Mouse (Mus musculus): ENCODE measurements around the gene Gins1. TPM values are rescaled to one million over a fixed set of nuclear protein-coding genes. Genes with fewer than 3 reads are reported as not detected.
A peak's percentile ranks its signal among the peaks of the same experiment; 100 is the strongest.

Gene Gins1
- 58.9 and 59.1 TPM in 2 replicates for polyA plus RNA-seq (2016; fragmentation: Nextera tagmentation; extraction: Ambion mirVana)

DNA sequence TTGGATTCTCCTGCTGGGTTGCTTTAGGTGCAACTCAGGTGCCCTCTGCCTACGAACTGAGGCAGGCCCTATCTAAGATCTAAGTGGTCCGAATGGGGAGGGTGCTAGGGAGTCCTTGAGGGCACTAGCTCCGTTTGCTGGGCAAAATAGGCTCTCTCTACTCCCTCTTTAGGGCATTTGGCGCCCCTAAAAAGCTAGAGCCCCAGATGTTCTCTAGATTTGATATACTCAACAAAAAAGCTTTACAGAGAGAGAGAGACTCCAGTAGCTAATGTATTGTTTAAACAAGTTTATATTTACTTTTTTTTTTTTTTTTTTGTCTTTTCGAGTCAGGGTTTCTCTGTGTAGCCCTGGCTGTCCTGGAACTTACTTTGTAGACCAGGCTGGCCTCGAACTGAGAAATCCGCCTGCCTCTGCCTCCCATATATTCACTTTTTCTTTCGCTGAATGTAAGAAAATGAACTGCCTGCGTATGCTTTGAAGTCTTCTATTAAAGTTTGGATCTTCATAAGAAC lies at the start of gene Gins1:
Gene Gins1, plus strand, starts transcription at position 465 of the 515 bp plus-strand sequence.
- Histone ChIP-seq H3K36me3 (peaks cover 6% of the 10 kb centered on the region; the same call in 1 of the 2 replicates), H3K4me2 (replicated peaks) (peak within 1 kb of the TSS; percentile 80), H3K4me1 (peaks cover 17% of the 10 kb centered on the region), H3K27ac (peak within 1 kb of the TSS; percentile 87), H3K9me3 (no peaks in the 10 kb centered on the region), H3K27me3 (no peaks in the 10 kb centered on the region), H3K4me3 (peak within 1 kb of the TSS; percentile 67), H3K9ac (peak within 1 kb of the TSS; percentile 82)
- WGBS, result 43% methylated on average over 9 of the region's 9 CpGs
- no peak for ATAC-seq (ENCODE audit: insufficient number of reproducible peaks, insufficient read depth, low FRiP score, low TSS enrichment)

DNA sequence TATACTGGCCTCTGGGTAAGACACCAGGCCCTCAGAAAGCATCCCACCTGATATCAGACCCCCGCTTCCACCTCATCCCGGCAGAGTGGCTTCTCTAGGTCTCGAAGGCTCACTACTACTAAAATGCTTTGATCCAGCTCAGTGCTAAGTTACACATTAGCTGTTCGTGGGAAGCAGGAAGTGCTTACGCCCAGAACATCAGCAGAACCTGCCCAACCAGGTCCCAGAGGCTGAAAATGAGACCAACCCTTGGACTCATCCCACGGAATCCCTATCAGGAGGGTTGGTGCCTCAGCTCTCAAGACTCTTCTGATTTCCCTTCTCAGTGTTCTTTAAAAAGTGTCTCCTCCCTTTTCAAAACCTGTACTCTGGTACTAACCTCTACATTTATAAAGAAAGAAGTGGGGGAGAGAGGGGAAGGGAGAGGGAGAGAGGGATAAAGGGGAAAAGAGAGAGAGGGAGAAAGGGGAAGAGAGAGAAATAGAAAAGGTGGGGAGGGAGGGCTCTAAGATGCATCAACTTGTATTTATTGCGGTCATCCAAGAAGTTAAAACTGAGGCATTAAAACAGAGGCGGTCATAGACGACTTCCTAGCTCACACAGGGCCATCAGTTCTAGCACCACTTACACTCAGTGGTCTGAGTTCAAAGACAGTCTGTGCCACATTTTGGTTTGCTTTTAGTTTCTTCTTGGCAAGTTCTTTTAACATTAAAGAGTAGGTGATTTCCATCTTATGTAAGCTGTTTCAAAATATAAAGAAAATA lies 46.3 kb upstream of the Gins1 start:
- no peak for ATAC-seq (ENCODE audit: insufficient number of reproducible peaks, insufficient read depth, low FRiP score, low TSS enrichment)
- Histone ChIP-seq H3K9me3 (no peaks in the 10 kb centered on the region), H3K4me3 (no peak overlapping the region), H3K4me1 (no peaks in the 10 kb centered on the region), H3K4me2 (replicated peaks) (no peak overlapping the region), H3K27me3 (no peaks in the 10 kb centered on the region), H3K27ac (no peak overlapping the region), H3K9ac (no peak overlapping the region), H3K36me3 (no peaks in the 10 kb centered on the region)
- 88% methylated on average over 9 of the region's 9 CpGs for WGBS

DNA sequence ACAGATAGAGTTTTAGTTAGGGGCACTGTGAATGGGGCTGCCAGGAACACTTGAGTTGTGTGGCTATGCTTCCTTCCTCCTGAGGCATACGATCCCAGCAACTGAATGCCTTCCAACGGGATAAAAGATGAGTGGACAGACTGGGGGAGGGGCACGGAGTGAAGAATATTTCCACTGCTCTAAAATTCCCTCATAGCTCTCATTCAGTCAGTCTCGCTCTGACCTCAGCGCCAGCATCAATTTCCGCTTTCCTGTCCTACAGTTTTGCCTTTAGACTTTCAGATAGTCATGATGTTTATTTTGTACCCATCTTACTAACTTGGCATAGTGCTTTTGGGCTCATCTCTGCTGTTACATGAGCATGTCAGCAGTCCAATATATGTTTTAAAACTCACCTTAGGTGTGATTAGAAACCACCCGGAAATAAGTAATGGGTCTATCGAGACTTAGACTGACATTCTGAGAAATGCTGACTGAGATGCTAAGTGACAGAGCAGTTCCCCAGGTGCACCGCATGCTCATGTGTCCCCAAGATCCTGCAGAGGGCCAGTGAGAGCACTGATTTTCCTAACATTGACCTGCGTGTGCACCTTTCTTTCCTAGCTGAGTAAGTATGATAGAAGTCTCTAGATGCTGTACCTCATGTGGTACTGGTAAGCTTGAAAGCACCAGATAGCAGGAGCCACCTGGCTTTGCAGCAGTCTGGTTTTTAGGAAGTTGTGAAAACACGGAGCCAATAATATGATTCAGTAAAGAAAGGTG lies 45.3 kb upstream of the Gins1 start:
- H3K4me1 ChIP-seq, result no peaks in the 10 kb centered on the region
- H3K27ac ChIP-seq, result no peak overlapping the region
- H3K27me3 ChIP-seq, result no peaks in the 10 kb centered on the region
- ATAC-seq (ENCODE audit: insufficient number of reproducible peaks, insufficient read depth, low FRiP score, low TSS enrichment), result no peak
- no peaks in the 10 kb centered on the region for H3K9me3 ChIP-seq
- no peak overlapping the region for H3K4me2 ChIP-seq (replicated peaks)
- H3K9ac ChIP-seq, result no peak overlapping the region
- H3K4me3 ChIP-seq, result no peak overlapping the region
- 76% methylated on average over 11 of the region's 11 CpGs for WGBS
- H3K36me3 ChIP-seq, result no peaks in the 10 kb centered on the region

DNA sequence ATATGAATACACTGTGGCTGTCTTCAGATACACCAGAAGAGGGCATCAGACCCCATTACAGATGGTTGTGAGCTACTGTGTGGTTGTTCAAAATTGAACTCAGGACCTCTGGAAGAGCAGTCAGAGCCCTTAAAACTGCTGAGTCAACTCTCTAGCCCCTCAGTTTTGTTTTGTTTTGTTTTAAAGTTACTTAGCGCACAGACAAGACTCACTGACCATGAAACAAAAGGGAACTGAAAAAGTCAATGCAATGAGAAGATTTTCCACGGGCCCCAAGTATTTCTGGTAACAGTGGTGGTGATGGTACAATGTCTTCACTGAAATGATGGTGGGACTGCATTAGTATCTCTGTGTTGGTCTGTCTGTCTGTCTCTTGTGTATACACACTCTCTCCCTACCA lies 44.1 kb upstream of the Gins1 start:
- Histone ChIP-seq H3K9ac (no peak overlapping the region), H3K4me2 (replicated peaks) (no peak overlapping the region), H3K27me3 (no peaks in the 10 kb centered on the region), H3K36me3 (no peaks in the 10 kb centered on the region), H3K4me3 (no peak overlapping the region), H3K9me3 (no peaks in the 10 kb centered on the region), H3K27ac (no peak overlapping the region), H3K4me1 (no peaks in the 10 kb centered on the region)
- whole genome bisulfite sequencing, result 86% methylated on average over 2 of the region's 2 CpGs
- no peak for ATAC-seq (ENCODE audit: insufficient number of reproducible peaks, insufficient read depth, low FRiP score, low TSS enrichment)

DNA sequence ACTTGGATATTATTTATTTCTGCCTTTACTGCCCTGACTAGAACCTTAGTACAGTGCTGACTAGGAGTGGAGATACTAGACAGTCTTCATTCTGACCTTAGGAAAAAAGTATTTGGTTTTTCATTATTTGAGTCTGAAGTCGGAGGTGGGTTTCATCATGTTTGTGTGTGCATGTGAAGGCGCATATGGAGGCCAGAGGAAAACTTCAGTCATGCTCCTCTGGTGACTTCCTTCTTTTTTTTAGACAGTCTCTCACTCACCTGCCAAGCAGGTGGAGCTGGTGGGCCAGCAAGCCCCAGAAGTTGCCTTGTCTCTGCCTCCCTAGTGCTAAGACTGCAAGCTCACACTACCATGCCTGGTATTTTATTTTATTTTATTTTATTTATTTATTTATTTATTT lies 38.2 kb upstream of the Gins1 start:
- Histone ChIP-seq H3K9me3 (no peaks in the 10 kb centered on the region), H3K4me3 (no peak overlapping the region), H3K4me1 (no peaks in the 10 kb centered on the region), H3K9ac (no peak overlapping the region), H3K36me3 (no peaks in the 10 kb centered on the region), H3K4me2 (replicated peaks) (no peak overlapping the region), H3K27me3 (no peaks in the 10 kb centered on the region), H3K27ac (no peak overlapping the region)
- WGBS, result 98% methylated on average over 2 of the region's 2 CpGs
- no peak for ATAC-seq (ENCODE audit: insufficient number of reproducible peaks, insufficient read depth, low FRiP score, low TSS enrichment)

DNA sequence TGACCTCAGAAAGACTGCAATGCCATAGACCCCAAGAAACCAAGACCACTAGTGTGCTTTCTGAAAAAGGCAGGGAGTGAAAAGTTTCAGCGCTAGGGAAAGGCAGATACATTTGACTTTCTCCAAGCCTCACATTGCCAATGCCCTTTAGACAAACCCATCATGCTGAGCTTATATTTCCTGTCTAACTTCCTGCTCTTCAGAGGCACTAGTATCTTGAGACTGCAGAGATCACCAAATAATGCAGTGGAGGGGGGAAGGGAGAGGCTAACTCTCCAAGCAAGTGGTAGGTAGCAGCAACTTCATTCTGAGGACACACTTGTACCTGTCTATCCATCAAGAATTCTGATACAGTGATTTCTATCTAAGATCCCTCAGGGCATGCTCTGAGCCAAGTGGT lies 35.8 kb upstream of the Gins1 start:
- no peaks in the 10 kb centered on the region for H3K27me3 ChIP-seq
- no peak overlapping the region for H3K27ac ChIP-seq
- no peak for ATAC-seq (ENCODE audit: insufficient number of reproducible peaks, insufficient read depth, low FRiP score, low TSS enrichment)
- H3K4me1 ChIP-seq, result no peaks in the 10 kb centered on the region
- H3K9ac ChIP-seq, result no peak overlapping the region
- no peaks in the 10 kb centered on the region for H3K9me3 ChIP-seq
- H3K4me2 ChIP-seq (replicated peaks), result no peak overlapping the region
- no peaks in the 10 kb centered on the region for H3K36me3 ChIP-seq
- WGBS, result 100% methylated on average over 1 of the region's 1 CpGs
- no peak overlapping the region for H3K4me3 ChIP-seq

DNA sequence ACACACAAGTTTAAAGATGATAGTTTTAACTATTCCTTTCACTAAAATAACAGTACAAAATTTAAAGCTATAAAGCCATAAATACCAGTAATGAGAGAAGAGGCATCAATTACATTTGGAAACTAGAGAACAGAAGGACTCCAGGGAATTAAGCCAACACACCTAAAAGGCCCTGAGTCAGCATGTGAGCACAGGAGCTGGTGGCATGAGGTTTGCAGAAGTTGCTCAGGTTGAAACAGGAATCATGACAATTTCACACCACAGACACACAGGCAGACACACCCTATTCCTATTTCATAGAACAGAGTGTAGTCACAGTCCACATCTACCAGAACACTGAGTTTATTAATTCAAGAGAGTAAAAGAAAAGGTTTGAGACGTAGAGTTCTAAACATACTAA lies 30.7 kb upstream of the Gins1 start:
- Histone ChIP-seq H3K27me3 (no peaks in the 10 kb centered on the region), H3K27ac (no peak overlapping the region), H3K4me3 (no peak overlapping the region), H3K4me1 (no peaks in the 10 kb centered on the region), H3K9ac (no peak overlapping the region), H3K36me3 (no peaks in the 10 kb centered on the region), H3K9me3 (no peaks in the 10 kb centered on the region), H3K4me2 (replicated peaks) (no peak overlapping the region)
- 86% methylated on average over 1 of the region's 1 CpGs for WGBS
- no peak for ATAC-seq (ENCODE audit: insufficient number of reproducible peaks, insufficient read depth, low FRiP score, low TSS enrichment)

DNA sequence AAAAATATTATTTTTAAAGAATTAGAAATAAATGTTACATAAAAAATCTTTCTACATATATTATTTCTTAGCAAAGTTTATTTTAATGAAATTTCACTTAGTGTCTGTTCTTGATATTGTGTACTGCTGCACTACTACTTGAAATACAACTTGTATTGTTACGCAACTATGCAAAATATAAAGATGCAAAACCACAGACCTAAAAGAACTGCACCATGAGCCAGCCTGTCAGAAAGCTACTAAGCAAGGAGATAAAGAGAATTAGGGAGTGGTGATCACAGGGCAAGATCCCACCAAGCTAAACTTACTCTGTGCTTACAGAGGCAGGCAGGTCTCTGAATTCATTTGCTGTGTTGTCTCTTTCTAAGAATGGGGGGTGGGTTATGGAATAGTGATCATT lies 30.0 kb upstream of the Gins1 start:
- H3K4me1 ChIP-seq, result no peaks in the 10 kb centered on the region
- H3K27ac ChIP-seq, result no peak overlapping the region
- H3K9me3 ChIP-seq, result no peaks in the 10 kb centered on the region
- no peaks in the 10 kb centered on the region for H3K36me3 ChIP-seq
- 100% methylated on average over 1 of the region's 1 CpGs for WGBS
- H3K4me3 ChIP-seq, result no peak overlapping the region
- no peak overlapping the region for H3K4me2 ChIP-seq (replicated peaks)
- no peak overlapping the region for H3K9ac ChIP-seq
- ATAC-seq (ENCODE audit: insufficient number of reproducible peaks, insufficient read depth, low FRiP score, low TSS enrichment), result no peak
- no peaks in the 10 kb centered on the region for H3K27me3 ChIP-seq

DNA sequence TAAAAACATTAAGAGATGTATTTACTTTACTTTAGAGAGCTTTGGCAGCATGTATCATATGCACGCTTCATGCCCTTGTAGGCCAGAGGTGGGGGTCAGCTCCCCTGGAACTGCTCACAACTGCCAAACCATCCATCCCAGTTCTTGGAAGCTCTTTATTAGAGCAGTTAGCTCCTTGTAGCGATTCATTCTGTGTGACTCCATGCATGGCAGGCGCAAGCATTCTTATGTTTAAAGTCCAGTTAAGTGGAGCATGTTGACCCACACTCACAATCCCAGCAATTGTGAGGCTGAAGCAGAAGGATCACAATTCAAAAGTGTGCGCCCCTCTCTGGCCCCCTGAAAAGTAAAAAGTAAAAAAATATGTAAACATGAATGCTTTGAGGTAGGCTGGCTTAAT lies 27.6 kb upstream of the Gins1 start:
- no peaks in the 10 kb centered on the region for H3K27me3 ChIP-seq
- no peak overlapping the region for H3K4me2 ChIP-seq (replicated peaks)
- H3K4me1 ChIP-seq, result no peaks in the 10 kb centered on the region
- no peak for ATAC-seq (ENCODE audit: insufficient number of reproducible peaks, insufficient read depth, low FRiP score, low TSS enrichment)
- no peak overlapping the region for H3K27ac ChIP-seq
- H3K9me3 ChIP-seq, result no peaks in the 10 kb centered on the region
- H3K9ac ChIP-seq, result no peak overlapping the region
- H3K4me3 ChIP-seq, result no peak overlapping the region
- WGBS, result 93% methylated on average over 4 of the region's 4 CpGs
- no peaks in the 10 kb centered on the region for H3K36me3 ChIP-seq

DNA sequence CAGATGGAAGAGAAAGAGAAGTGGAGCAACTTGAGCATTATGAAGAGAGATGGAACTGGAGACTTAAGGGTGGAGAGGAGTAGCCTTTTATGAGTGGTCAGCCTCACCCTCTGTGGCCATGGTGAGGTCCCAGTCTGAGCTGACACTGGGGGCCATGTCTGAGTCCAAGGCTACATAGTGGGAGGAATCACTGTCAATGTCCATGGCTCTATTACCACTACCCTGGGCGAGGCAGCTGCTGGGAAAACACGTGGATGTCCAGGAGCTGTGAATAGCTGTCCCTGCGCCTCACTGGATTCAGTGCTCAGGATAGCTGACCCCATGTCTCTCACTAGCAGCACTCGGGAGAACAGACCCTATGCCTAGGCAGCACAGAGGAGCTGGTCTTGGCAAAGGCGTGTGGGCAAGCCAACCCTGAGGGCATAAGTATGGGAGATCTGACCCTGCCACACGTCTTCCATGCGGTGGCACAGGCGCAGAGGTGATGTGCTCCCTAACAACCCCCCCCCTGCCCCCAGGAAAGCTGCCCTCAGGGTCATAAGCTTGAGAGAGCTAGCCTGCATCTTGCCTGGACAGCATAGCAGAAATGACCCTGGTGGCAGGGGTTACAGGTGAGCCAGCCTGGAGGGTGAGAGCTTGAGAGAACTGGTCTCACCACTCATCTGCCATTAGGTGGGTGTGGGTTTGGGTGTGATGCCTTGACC lies 21.0 kb upstream of the Gins1 start:
- H3K4me3 ChIP-seq, result no peak overlapping the region
- H3K9ac ChIP-seq, result no peak overlapping the region
- H3K36me3 ChIP-seq, result no peaks in the 10 kb centered on the region
- 91% methylated on average over 8 of the region's 8 CpGs for WGBS
- ATAC-seq (ENCODE audit: insufficient number of reproducible peaks, insufficient read depth, low FRiP score, low TSS enrichment), result peak; percentile 56; the same call in 1 of the 2 replicates
- H3K4me2 ChIP-seq (replicated peaks), result no peak overlapping the region
- no peaks in the 10 kb centered on the region for H3K9me3 ChIP-seq
- no peak overlapping the region for H3K27ac ChIP-seq
- H3K4me1 ChIP-seq, result no peaks in the 10 kb centered on the region
- no peaks in the 10 kb centered on the region for H3K27me3 ChIP-seq

DNA sequence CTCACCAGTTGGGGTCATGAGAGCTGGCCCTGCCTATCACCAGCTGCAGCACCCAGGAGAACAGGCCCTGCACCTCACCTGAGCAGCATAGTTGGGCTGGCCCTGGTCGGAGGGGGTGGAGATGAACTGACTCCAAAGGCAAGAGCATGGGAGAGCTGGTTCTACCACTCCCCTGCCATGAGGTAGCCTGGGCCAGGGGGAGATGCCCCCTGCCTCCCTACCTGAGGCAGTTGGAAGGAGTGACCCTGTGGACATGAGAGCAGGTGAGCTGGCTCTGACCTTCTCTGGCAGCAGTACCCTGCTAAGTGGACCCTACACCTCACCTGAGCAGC lies 20.5 kb upstream of the Gins1 start:
- no peaks in the 10 kb centered on the region for H3K4me1 ChIP-seq
- no peak overlapping the region for H3K9ac ChIP-seq
- H3K9me3 ChIP-seq, result no peaks in the 10 kb centered on the region
- no peak overlapping the region for H3K27ac ChIP-seq
- no peak overlapping the region for H3K4me2 ChIP-seq (replicated peaks)
- ATAC-seq (ENCODE audit: insufficient number of reproducible peaks, insufficient read depth, low FRiP score, low TSS enrichment), result peak; percentile 52; the same call in 1 of the 2 replicates
- H3K4me3 ChIP-seq, result no peak overlapping the region
- H3K27me3 ChIP-seq, result no peaks in the 10 kb centered on the region
- no peaks in the 10 kb centered on the region for H3K36me3 ChIP-seq
- WGBS, result 83% methylated on average over 1 of the region's 1 CpGs
